Mouse (Mus musculus): ENCODE measurements around the gene Zcwpw1.

DNA sequence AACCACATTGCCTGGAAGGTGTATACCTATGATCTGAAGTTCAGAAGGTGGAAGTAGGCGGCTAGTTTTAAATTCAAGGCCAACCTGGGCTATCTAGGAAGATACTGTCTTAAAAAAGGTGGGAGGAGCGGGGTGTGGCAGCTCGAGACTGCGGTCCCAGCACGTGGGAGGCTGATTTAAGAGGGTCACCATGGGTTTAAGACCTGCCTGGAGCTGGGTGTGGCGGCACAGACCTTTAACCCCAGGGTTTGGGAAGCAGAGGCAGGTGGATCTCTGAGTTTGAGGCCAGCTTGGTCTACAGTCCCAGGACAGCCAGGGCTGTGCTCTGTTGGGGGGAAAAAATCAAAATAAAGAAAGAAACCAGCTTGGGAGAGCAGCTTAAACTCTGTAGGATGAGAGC is 35.6 kb upstream of the Zcwpw1 start:
- TF ChIP-seq CTCF (IDR thresholded peaks at IDR 0.05; ENCODE audit: low read depth) (no peak), EP300 (IDR thresholded peaks at IDR 0.05; ENCODE audit: low read depth) (no peak)
